Mouse (Mus musculus) G1E (cell line): Measurements from ENCODE around the gene Ndufa13. TPM values are rescaled to one million over a fixed set of nuclear protein-coding genes. Genes with fewer than 3 reads are reported as not detected.

Experiments used
- ATAC-seq: 2 replicates; pipeline ENCODE4 v1.8.0; 2016; ENCODE audit warnings: mild to moderate bottlenecking; ENCODE audit not compliant: insufficient number of reproducible peaks, poor library complexity, low FRiP score, severe bottlenecking; ENCODE audit errors: extremely low read depth
- DNase-seq: peaks from one replicate; pipeline ENCODE4 v3.0.0; 2012; ENCODE audit warnings: low spot score
- H3K27me3 ChIP-seq: 2 replicates; pipeline ENCODE4 v1.6.1; 2012; ENCODE audit warnings: mild to moderate bottlenecking, low read length, inconsistent platforms; ENCODE audit not compliant: insufficient read depth
- H3K36me3 ChIP-seq: replicated peaks from 2 replicates; pipeline ENCODE3; 2012; ENCODE audit warnings: mild to moderate bottlenecking, inconsistent platforms
- H3K4me1 ChIP-seq: 2 replicates; pipeline ENCODE4 v1.6.1; 2012; ENCODE audit warnings: low read depth, low read length, inconsistent platforms, mixed read lengths; ENCODE audit not compliant: insufficient read depth
- H3K4me3 ChIP-seq: 2 replicates; pipeline ENCODE4 v1.5.1; 2012; ENCODE audit warnings: low read depth, mild to moderate bottlenecking, inconsistent platforms, low read length, moderate library complexity, mixed read lengths
- H3K9me3 ChIP-seq: replicated peaks from 2 replicates; pipeline ENCODE4 v1.6.1; 2012; ENCODE audit warnings: inconsistent platforms
- CTCF ChIP-seq: IDR thresholded peaks from 2 replicates; pipeline ENCODE4 v1.5.1; 2012; ENCODE audit warnings: low read depth, low read length, inconsistent platforms, mixed read lengths
- GATA1 ChIP-seq: IDR thresholded peaks from 2 replicates; pipeline ENCODE4 v1.6.1; 2012; ENCODE audit warnings: borderline replicate concordance, low read length, inconsistent platforms, mixed read lengths
- GATA2 ChIP-seq: IDR thresholded peaks from 2 replicates; pipeline ENCODE4 v1.6.1; 2012; ENCODE audit warnings: low read depth, low read length, inconsistent platforms, borderline replicate concordance
- POLR2AphosphoS5 ChIP-seq: IDR thresholded peaks from 2 replicates; pipeline ENCODE4 v1.6.1; 2012; ENCODE audit warnings: low read depth, low read length, inconsistent platforms; ENCODE audit not compliant: insufficient replicate concordance
- TAL1 ChIP-seq: conservative IDR thresholded peaks from 2 replicates; pipeline ENCODE4 v1.6.1; 2012; ENCODE audit warnings: low read depth, low read length, inconsistent platforms, mixed read lengths
- polyA plus RNA-seq: library from polyadenylated mRNA; stranded (reverse); fragments of >175 nt; gene quantifications from 2 replicates; pipeline ENCODE4 v1.2.3, GENCODE M21; 2012
- total RNA-seq, 2 experiments: library from RNA; stranded (forward) in 1 of 2; stranded (reverse) in 1 of 2; fragments of 200-1000 nt in 1 of 2; fragments of >200 nt in 1 of 2; fragmentation: Nextera tagmentation in 1 of 2; gene quantifications; 2 replicates each; pipeline ENCODE4 v1.2.3; 2014 to 2017

The Ndufa13 gene
- total and polyA plus RNA-seq, 3 experiments, result 85.0 to 158 (median 111) TPM

- Histone ChIP-seq H3K4me3 (no peak overlapping the region), H3K27me3 (no peaks in the 10 kb centered on the region), H3K36me3 (peaks cover 95% of the 10 kb centered on the region), H3K4me1 (peaks cover 55% of the 10 kb centered on the region), H3K9me3 (no peaks in the 10 kb centered on the region)
- no peak for DNase-seq
- no peak for TF ChIP-seq POLR2AphosphoS5
- ATAC-seq, result no peak
These were observed 35.1 kb upstream of the Ndufa13 start for GRCm38 (mm10) chr8:69937466-69937865.

GRCm38 (mm10) chr8:69936050-69936794 is 33.9 kb upstream of the Ndufa13 start:
- H3K9me3 ChIP-seq, result no peaks in the 10 kb centered on the region
- TF ChIP-seq POLR2AphosphoS5, result no peak
- no peak for TF ChIP-seq CTCF
- TF ChIP-seq GATA1, result no peak
- TF ChIP-seq TAL1, result no peak
- no peak for TF ChIP-seq GATA2
- DNase-seq (no peak), ATAC-seq (no peak)
- H3K36me3 ChIP-seq, result peaks cover 92% of the 10 kb centered on the region
- peaks cover 48% of the 10 kb centered on the region for H3K4me1 ChIP-seq
- no peaks in the 10 kb centered on the region for H3K27me3 ChIP-seq
- no peak overlapping the region for H3K4me3 ChIP-seq

- H3K4me1 ChIP-seq, result peaks cover 41% of the 10 kb centered on the region
- no peak overlapping the region for H3K4me3 ChIP-seq
- H3K36me3 ChIP-seq, result peaks cover 92% of the 10 kb centered on the region
- no peaks in the 10 kb centered on the region for H3K9me3 ChIP-seq
- TF ChIP-seq POLR2AphosphoS5, result no peak
- no peak for TF ChIP-seq GATA1
- no peak for TF ChIP-seq TAL1
- TF ChIP-seq GATA2, result no peak
- no peak for TF ChIP-seq CTCF
- no peaks in the 10 kb centered on the region for H3K27me3 ChIP-seq
- DNase-seq (no peak), ATAC-seq (no peak)
These were observed 33.1 kb upstream of the Ndufa13 start for GRCm38 (mm10) chr8:69935431-69935830.

GRCm38 (mm10) chr8:69934582-69934981 is 32.2 kb upstream of the Ndufa13 start:
- H3K4me1 ChIP-seq, result peaks cover 32% of the 10 kb centered on the region
- H3K4me3 ChIP-seq, result no peak overlapping the region

GRCm38 (mm10) chr8:69933811-69934210 is 31.5 kb upstream of the Ndufa13 start:
- no peaks in the 10 kb centered on the region for H3K9me3 ChIP-seq
- ATAC-seq (no peak), DNase-seq (no peak)
- H3K27me3 ChIP-seq, result no peaks in the 10 kb centered on the region
- H3K4me3 ChIP-seq, result no peak overlapping the region
- peaks cover 90% of the 10 kb centered on the region for H3K36me3 ChIP-seq
- H3K4me1 ChIP-seq, result peaks cover 27% of the 10 kb centered on the region
- no peak for TF ChIP-seq TAL1
- TF ChIP-seq CTCF, result no peak
- TF ChIP-seq POLR2AphosphoS5, result no peak
- no peak for TF ChIP-seq GATA1
- TF ChIP-seq GATA2, result no peak

More at GRCm38 (mm10) chr8:69934582-69934981, 32.2 kb upstream of the Ndufa13 start:
- ATAC-seq, result no peak
- DNase-seq, result no peak
- Histone ChIP-seq H3K27me3 (no peaks in the 10 kb centered on the region), H3K36me3 (peaks cover 88% of the 10 kb centered on the region), H3K9me3 (no peaks in the 10 kb centered on the region)
- TF ChIP-seq TAL1 (no peak), CTCF (no peak), GATA2 (no peak), GATA1 (no peak), POLR2AphosphoS5 (no peak)

GRCm38 (mm10) chr8:69926901-69927300 is 24.5 kb upstream of the Ndufa13 start:
- peaks cover 25% of the 10 kb centered on the region for H3K4me1 ChIP-seq
- no peaks in the 10 kb centered on the region for H3K27me3 ChIP-seq
- ATAC-seq (no peak), DNase-seq (no peak)
- TF ChIP-seq TAL1, result no peak
- no peak overlapping the region for H3K4me3 ChIP-seq
- peaks cover 87% of the 10 kb centered on the region for H3K36me3 ChIP-seq
- H3K9me3 ChIP-seq, result no peaks in the 10 kb centered on the region

- Histone ChIP-seq H3K4me3 (no peak overlapping the region), H3K4me1 (peaks cover 52% of the 10 kb centered on the region), H3K36me3 (peaks cover 91% of the 10 kb centered on the region), H3K27me3 (no peaks in the 10 kb centered on the region), H3K9me3 (no peaks in the 10 kb centered on the region)
- DNase-seq (no peak), ATAC-seq (no peak)
- TF ChIP-seq CTCF (no peak), TAL1 (no peak)
These were observed 21.6 kb upstream of the Ndufa13 start for GRCm38 (mm10) chr8:69923986-69924385.
